Mouse (Mus musculus) E14TG2a.4 (cell line): Measurements from ENCODE around the gene Paqr3.

Source experiments
- CTCF ChIP-seq: conservative IDR thresholded peaks from 2 replicates; pipeline ENCODE4 v1.5.1; 2014; ENCODE audit warnings: low read length
- NANOG ChIP-seq: IDR thresholded peaks from 2 replicates; pipeline ENCODE4 v1.6.1; 2014; ENCODE audit warnings: borderline replicate concordance, low read length, mixed read lengths
- POU5F1 ChIP-seq: IDR thresholded peaks from 2 replicates; pipeline ENCODE4 v1.6.1; 2014; ENCODE audit warnings: low read length, borderline replicate concordance

DNA sequence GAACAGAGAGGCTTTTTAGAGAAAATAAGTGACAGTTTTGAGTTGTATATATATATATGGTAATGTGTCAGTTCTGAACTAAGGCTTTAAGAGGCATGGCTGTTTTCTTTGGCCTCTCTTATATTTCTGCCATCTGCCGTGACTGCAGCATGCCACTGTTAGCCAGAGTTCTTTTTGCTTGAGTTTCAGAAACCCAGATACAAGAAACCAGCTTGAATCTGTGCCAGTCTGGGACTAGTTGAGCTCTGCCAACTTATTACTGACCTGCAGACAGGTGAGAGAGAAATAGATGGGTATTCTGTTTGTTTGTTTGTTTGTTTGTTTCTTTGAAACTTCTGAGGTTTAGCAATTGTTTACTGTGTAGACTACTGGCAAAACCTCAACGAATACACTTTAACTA lies 23.9 kb upstream of the Paqr3 start:
- TF ChIP-seq CTCF, result no peak
- TF ChIP-seq NANOG, result no peak
- no peak for TF ChIP-seq POU5F1
